42 mouse cellular contexts compared by ENCODE assay signal in the genomic region with DNA sequence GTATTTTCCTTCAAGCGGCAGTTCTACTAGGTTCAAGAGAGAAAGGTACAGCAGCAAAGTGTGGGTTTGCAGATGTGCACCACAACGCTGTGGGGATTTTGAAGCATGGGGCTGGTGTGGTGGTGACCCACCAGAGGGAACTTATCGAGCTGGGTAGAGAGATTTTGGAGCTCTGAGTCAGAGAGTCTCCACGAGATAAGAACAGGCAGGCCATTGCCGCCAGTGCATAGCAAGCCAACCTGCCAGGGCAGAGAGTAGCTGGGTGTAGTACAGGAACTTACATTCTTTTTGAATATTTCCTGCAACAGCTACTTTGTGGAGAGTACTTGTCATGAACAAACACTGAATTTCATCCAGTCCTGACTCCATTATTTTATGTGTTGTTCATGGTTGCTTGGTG. TPM values are rescaled to one million over a fixed set of nuclear protein-coding genes. Genes with fewer than 3 reads are reported as not detected.
"Had no signal": no experiment of that assay in that cellular context is flagged by ENCODE, and none has a peak within 500 bp of the region (broad histone marks: within the 10 kb centered on the region; RNA-seq: fewer than 3 reads in every experiment).

No protein-coding gene starts in this region.

- H3K4me1 ChIP-seq: limb, embryonic 10.5 days; limb, embryonic 12.5 days; limb, embryonic 13.5 days; limb, embryonic 15.5 days; liver, embryonic 12.5 days; liver, embryonic 13.5 days; liver, embryonic 15.5 days; lung, embryonic 15.5 days; megakaryocyte, embryonic 14.5 days; midbrain, embryonic 12.5 days; midbrain, embryonic 13.5 days; midbrain, embryonic 15.5 days; neural tube, embryonic 12.5 days had no signal

- H3K4me2 ChIP-seq: limb, embryonic 12.5 days; limb, embryonic 13.5 days; limb, embryonic 15.5 days; liver, embryonic 11.5 days; liver, embryonic 12.5 days; liver, embryonic 13.5 days; liver, embryonic 15.5 days; lung, embryonic 14.5 days; lung, embryonic 15.5 days; midbrain, embryonic 11.5 days; midbrain, embryonic 12.5 days; midbrain, embryonic 13.5 days; midbrain, embryonic 15.5 days; neural tube, embryonic 12.5 days had no signal

- H3K9me3 ChIP-seq: limb, embryonic 10.5 days; limb, embryonic 12.5 days; limb, embryonic 13.5 days; limb, embryonic 15.5 days; liver, embryonic 12.5 days; liver, embryonic 13.5 days; liver, embryonic 15.5 days; lung, embryonic 15.5 days; megakaryocyte, embryonic 14.5 days; midbrain, embryonic 10.5 days; midbrain, embryonic 12.5 days; midbrain, embryonic 13.5 days; midbrain, embryonic 15.5 days; neural tube, embryonic 12.5 days had no signal

- DNase-seq: left cerebral cortex, postnatal 4 days; liver; liver, embryonic 13.5 days; liver, postnatal 0 days; lung, embryonic 14.5 days; lung, postnatal 10 days; lung, postnatal 14 days; lung, postnatal 4 days; midbrain, embryonic 14.5 days had no signal

- H3K27me3 ChIP-seq: limb, embryonic 12.5 days; limb, embryonic 13.5 days; limb, embryonic 15.5 days; lung, embryonic 15.5 days; midbrain, embryonic 12.5 days; midbrain, embryonic 13.5 days; midbrain, embryonic 15.5 days; neural tube, embryonic 12.5 days had no signal

- H3K4me3 ChIP-seq: left cerebral cortex, adult 2 months; limb, embryonic 10.5 days; limb, embryonic 12.5 days; limb, embryonic 13.5 days; limb, embryonic 15.5 days; liver, embryonic 12.5 days; liver, embryonic 13.5 days; liver, embryonic 15.5 days; lung, embryonic 15.5 days; megakaryocyte, embryonic 14.5 days; midbrain, embryonic 10.5 days; midbrain, embryonic 12.5 days; midbrain, embryonic 13.5 days; midbrain, embryonic 15.5 days; myocyte; neural tube, embryonic 12.5 days had no signal

- ATAC-seq: liver, embryonic 12.5 days; liver, postnatal 0 days; midbrain, embryonic 13.5 days; midbrain, embryonic 15.5 days; midbrain, embryonic 16.5 days had no signal

- H3K36me3 ChIP-seq: limb, embryonic 10.5 days; limb, embryonic 12.5 days; limb, embryonic 13.5 days; limb, embryonic 15.5 days; liver, embryonic 12.5 days; liver, embryonic 13.5 days; liver, embryonic 15.5 days; lung, embryonic 15.5 days; midbrain, embryonic 10.5 days; midbrain, embryonic 12.5 days; midbrain, embryonic 13.5 days; midbrain, embryonic 15.5 days; neural tube, embryonic 12.5 days had no signal

- H3K27ac ChIP-seq: left cerebral cortex, adult 2 months; limb, embryonic 10.5 days; limb, embryonic 12.5 days; limb, embryonic 13.5 days; limb, embryonic 15.5 days; liver, embryonic 12.5 days; liver, embryonic 13.5 days; liver, embryonic 14.5 days; liver, embryonic 15.5 days; lung, embryonic 15.5 days; macrophage; midbrain, embryonic 10.5 days; midbrain, embryonic 12.5 days; midbrain, embryonic 13.5 days; midbrain, embryonic 15.5 days; neural tube, embryonic 12.5 days had no signal

- H3K9ac ChIP-seq: limb, embryonic 12.5 days; limb, embryonic 13.5 days; limb, embryonic 15.5 days; liver, embryonic 12.5 days; liver, embryonic 13.5 days; liver, embryonic 14.5 days; liver, embryonic 15.5 days; liver, postnatal 0 days; lung, embryonic 14.5 days; lung, embryonic 15.5 days; midbrain, embryonic 12.5 days; midbrain, embryonic 13.5 days; midbrain, embryonic 15.5 days; neural tube, embryonic 12.5 days had no signal

RNA-seq across cellular contexts. Expression of a gene that starts 21.7 kb away (rescaled TPM):
- total RNA-seq: megakaryocyte progenitor cell, adult 5-6 weeks; megakaryocyte, adult 5-6 weeks; megakaryocyte-erythroid progenitor cell, adult 5-6 weeks; monocyte, adult 5-6 weeks had no signal
- polyA plus RNA-seq: limb, embryonic 10.5 days; limb, embryonic 13.5 days; limb, embryonic 15.5 days; liver, adult 2 months; liver, embryonic 11.5 days; liver, embryonic 12.5 days; liver, embryonic 13.5 days; liver, embryonic 14.5 days; liver, embryonic 15.5 days; liver, embryonic 16.5 days; liver, postnatal 0 days; lung, embryonic 14.5 days; midbrain, embryonic 10.5 days had no signal

RNA-seq across cellular contexts. Expression of a gene that starts 24.1 kb away (rescaled TPM):
- total RNA-seq: left cerebral cortex, adult 18-20 months; left cerebral cortex, adult 8-10 months; left cerebral cortex, postnatal 10 days; left cerebral cortex, postnatal 36 days; left cerebral cortex, postnatal 4 days; megakaryocyte progenitor cell, adult 5-6 weeks; megakaryocyte, adult 5-6 weeks; megakaryocyte-erythroid progenitor cell, adult 5-6 weeks; midbrain, postnatal 0 days had no signal
- polyA plus RNA-seq: limb, embryonic 10.5 days; limb, embryonic 12.5 days; limb, embryonic 13.5 days; liver, embryonic 11.5 days; lung, embryonic 14.5 days; macrophage; midbrain, embryonic 10.5 days; midbrain, embryonic 11.5 days; midbrain, embryonic 12.5 days; midbrain, embryonic 13.5 days; midbrain, embryonic 14.5 days; midbrain, embryonic 15.5 days; midbrain, embryonic 16.5 days; midbrain, postnatal 0 days; neural tube, embryonic 11.5 days; neural tube, embryonic 12.5 days had no signal

RNA-seq across cellular contexts. Expression of a gene that starts 34.5 kb away (rescaled TPM):
- total RNA-seq: megakaryocyte progenitor cell, adult 5-6 weeks; megakaryocyte, adult 5-6 weeks; megakaryocyte-erythroid progenitor cell, adult 5-6 weeks had no signal
- polyA plus RNA-seq: macrophage; midbrain, embryonic 13.5 days; myocyte had no signal

RNA-seq across cellular contexts. Expression of a gene that starts 41.3 kb away (rescaled TPM):
- total RNA-seq: left cerebral cortex, adult 18-20 months; left cerebral cortex, adult 2 months; left cerebral cortex, adult 8-10 months; left cerebral cortex, postnatal 10 days; left cerebral cortex, postnatal 14 days; left cerebral cortex, postnatal 36 days; left cerebral cortex, postnatal 4 days; liver, adult 2 months; megakaryocyte progenitor cell, adult 5-6 weeks; megakaryocyte, adult 5-6 weeks; megakaryocyte-erythroid progenitor cell, adult 5-6 weeks; monocyte, adult 5-6 weeks had no signal
- polyA plus RNA-seq: liver, embryonic 13.5 days; macrophage; myocyte; neural tube, embryonic 11.5 days; neural tube, embryonic 12.5 days had no signal
